Mouse (Mus musculus): Measurements from ENCODE around the gene Mlana. TPM values are rescaled to one million over a fixed set of nuclear protein-coding genes. Genes with fewer than 3 reads are reported as not detected.

Gene Mlana
- polyA plus RNA-seq (2012; rRNA removed; ENCODE audit: low replicate concordance): 0.25 TPM in 1 of 2 replicates, not detected in the other

DNA sequence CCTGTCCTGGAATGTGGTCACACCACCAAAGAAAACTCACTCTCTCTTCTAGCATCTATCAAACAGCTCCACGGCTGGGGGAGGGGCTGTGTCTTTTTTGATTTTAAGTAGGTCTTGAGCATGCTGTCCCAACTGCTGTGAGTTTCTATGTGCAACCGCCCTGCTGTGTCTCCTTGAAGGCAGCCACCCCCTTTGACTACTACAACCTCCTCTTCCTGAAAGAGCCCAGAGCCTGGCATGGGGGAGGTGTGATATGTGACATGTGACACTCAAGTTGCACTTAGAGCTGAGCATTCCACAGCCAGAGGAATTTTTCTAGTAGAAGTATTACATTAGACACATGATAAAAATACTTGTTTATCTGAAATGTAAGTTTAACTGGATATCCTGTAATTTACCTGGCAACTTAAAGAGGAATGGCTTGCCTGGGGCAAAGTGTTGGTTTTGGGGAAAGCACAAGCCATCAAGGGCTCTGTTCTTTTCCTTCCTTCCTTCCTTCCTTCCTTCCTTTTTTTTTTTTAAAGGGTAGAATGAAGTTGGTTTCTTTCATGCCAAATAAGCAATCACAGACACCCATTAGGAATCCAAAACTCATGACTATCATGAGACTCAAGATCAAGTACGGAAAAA is at the start of gene Mlana:
Mlana (plus strand) TSS at position 580 of the 630 bp plus-strand sequence.

Other genes starting within 250 kb of the Mlana start
- gene Ric1, start 175.5 kb upstream of the Mlana start, polyA plus RNA-seq (2012; rRNA removed; ENCODE audit: low replicate concordance): 3.2 and 5.5 TPM in 2 replicates
- 4.9 and 9.6 TPM in 2 replicates for gene Ermp1, start 49.4 kb upstream of the Mlana start, polyA plus RNA-seq (2012; rRNA removed; ENCODE audit: low replicate concordance)
- 0.49 and 1.9 TPM in 2 replicates for gene 9930021J03Rik, start 108.2 kb downstream of the Mlana start, polyA plus RNA-seq (2012; rRNA removed; ENCODE audit: low replicate concordance)
- 0.21 and 0.29 TPM in 2 replicates for gene Ranbp6, start 115.2 kb downstream of the Mlana start, polyA plus RNA-seq (2012; rRNA removed; ENCODE audit: low replicate concordance)
- 2.5 and 5.3 TPM in 2 replicates for gene Il33, start 227.3 kb downstream of the Mlana start, polyA plus RNA-seq (2012; rRNA removed; ENCODE audit: low replicate concordance)